Mouse (Mus musculus) forebrain, embryonic 16.5 days (tissue): ENCODE data around the gene Banp. TPM values are rescaled to one million over a fixed set of nuclear protein-coding genes. Genes with fewer than 3 reads are reported as not detected.

ENCODE experiments used
- ATAC-seq: fragments of 200-750 bp; cut with Nextera tagmentation; 2 replicates; pipeline ENCODE4 v1.8.0; 2017; ENCODE audit warnings: mild to moderate bottlenecking, moderate library complexity
- H3K27ac ChIP-seq: fragments of 300-500 bp; sonication (generic); 2 replicates; pipeline ENCODE4 v1.5.1; 2014; ENCODE audit warnings: low read length, control low read depth
- H3K27me3 ChIP-seq: fragments of 300-500 bp; sonication (generic); replicated peaks from 2 replicates; pipeline ENCODE4 v1.6.1; 2014; ENCODE audit warnings: low read length; ENCODE audit not compliant: control insufficient read depth, insufficient read depth
- H3K36me3 ChIP-seq: fragments of 300-500 bp; sonication (generic); 2 replicates; pipeline ENCODE4 v1.6.1; 2014; ENCODE audit not compliant: control insufficient read depth, insufficient read depth
- H3K4me1 ChIP-seq: fragments of 300-500 bp; sonication (generic); replicated peaks from 2 replicates; pipeline ENCODE4 v1.6.1; 2014; ENCODE audit warnings: low read length; ENCODE audit not compliant: control insufficient read depth, insufficient read depth
- H3K4me2 ChIP-seq: fragments of 300-500 bp; sonication (generic); 2 replicates; pipeline ENCODE4 v1.6.1; 2014; ENCODE audit warnings: mild to moderate bottlenecking, low read length, control low read depth
- H3K4me3 ChIP-seq: fragments of 300-500 bp; sonication (generic); replicated peaks from 2 replicates; pipeline ENCODE4 v1.5.1; 2014; ENCODE audit warnings: mild to moderate bottlenecking, low read length, control low read depth
- H3K9ac ChIP-seq: fragments of 300-500 bp; sonication (generic); replicated peaks from 2 replicates; pipeline ENCODE4 v1.6.1; 2014; ENCODE audit warnings: low read depth, low read length, control low read depth
- H3K9me3 ChIP-seq: fragments of 300-500 bp; sonication (generic); 2 replicates; pipeline ENCODE4 v1.6.1; 2016; ENCODE audit warnings: low read length; ENCODE audit not compliant: control insufficient read depth
- WGBS: fragments of 180-500 bp; shearing (Covaris S2); extraction: QIAGEN DNeasy Blood & Tissue Kit; methylation state at CpG from one replicate; pipeline ENCODE4 v1.1.7; 2014; 5-methylcytosine and 5-hydroxymethylcytosine counted together
- polyA plus RNA-seq: library from polyadenylated mRNA; unstranded; fragments of >200 nt; fragmentation: Nextera tagmentation; extraction: Ambion mirVana; gene quantifications from 2 replicates; pipeline ENCODE4 v1.2.1, GENCODE M21; 2015

Banp gene
- polyA plus RNA-seq, 1 experiment from 2014 or later: 68.4 TPM

DNA sequence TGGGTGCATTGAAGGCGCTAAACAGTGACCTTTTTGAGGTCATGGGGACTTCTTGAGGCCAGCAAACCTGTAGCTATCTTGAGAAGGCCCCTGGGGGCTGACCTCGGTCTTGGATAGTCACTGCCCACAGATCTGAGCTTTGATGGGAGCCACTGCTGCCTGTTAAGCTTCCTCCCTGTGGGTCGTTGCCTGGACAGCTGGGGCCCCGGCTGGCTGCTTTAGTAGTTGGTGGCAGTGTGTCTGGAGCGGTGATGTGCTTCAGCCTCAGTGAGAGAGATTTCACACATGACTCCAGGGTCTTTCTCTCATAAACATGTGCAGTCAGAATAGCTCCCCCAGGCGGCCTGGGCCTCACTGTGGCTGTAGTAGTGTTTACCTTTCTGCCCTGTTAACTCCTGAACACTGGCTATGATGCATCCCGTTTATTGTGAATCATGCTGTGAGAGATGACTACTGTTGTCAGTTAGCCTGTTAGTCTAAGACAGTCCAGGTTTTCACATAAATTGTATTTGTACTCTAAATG lies 61.6 kb downstream of the Banp start:
- H3K4me1 ChIP-seq: peaks cover 9% of the 10 kb centered on the region
- H3K9ac ChIP-seq: no peak overlapping the region
- H3K27me3 ChIP-seq: no peaks in the 10 kb centered on the region
- peaks cover 7% of the 10 kb centered on the region for H3K36me3 ChIP-seq
- H3K9me3 ChIP-seq: no peaks in the 10 kb centered on the region
- H3K4me2 ChIP-seq: no peak overlapping the region
- ATAC-seq: no peak
- 64% methylated on average over 7 of the region's 7 CpGs for WGBS
- no peak overlapping the region for H3K27ac ChIP-seq
- no peak overlapping the region for H3K4me3 ChIP-seq

DNA sequence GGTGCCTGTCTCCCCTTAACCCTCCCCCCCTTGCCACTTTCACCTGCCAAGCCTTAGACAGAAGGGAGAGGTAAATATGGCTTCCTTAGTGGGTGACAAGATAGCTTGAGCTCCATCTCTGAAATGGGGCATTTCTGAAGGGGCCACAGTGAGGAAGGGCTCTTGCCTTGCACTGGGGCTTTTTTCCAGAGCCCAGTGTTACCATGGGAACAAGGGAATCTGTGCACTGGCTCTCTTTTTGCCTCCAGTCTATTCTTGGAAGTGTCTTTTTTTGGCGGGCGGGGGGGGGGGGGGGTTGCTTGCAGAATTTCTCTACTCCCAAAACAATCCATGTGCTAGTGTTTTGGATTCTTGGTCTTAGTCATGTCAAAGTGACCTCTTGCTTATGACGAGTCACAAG lies 65.1 kb downstream of the Banp start:
- ATAC-seq: no peak
- Histone ChIP-seq H3K36me3 (no peaks in the 10 kb centered on the region), H3K9me3 (no peaks in the 10 kb centered on the region), H3K4me3 (no peak overlapping the region), H3K4me2 (no peak overlapping the region), H3K27me3 (no peaks in the 10 kb centered on the region), H3K4me1 (peaks cover 8% of the 10 kb centered on the region), H3K27ac (no peak overlapping the region), H3K9ac (no peak overlapping the region)
- 68% methylated on average over 3 of the region's 3 CpGs for WGBS

DNA sequence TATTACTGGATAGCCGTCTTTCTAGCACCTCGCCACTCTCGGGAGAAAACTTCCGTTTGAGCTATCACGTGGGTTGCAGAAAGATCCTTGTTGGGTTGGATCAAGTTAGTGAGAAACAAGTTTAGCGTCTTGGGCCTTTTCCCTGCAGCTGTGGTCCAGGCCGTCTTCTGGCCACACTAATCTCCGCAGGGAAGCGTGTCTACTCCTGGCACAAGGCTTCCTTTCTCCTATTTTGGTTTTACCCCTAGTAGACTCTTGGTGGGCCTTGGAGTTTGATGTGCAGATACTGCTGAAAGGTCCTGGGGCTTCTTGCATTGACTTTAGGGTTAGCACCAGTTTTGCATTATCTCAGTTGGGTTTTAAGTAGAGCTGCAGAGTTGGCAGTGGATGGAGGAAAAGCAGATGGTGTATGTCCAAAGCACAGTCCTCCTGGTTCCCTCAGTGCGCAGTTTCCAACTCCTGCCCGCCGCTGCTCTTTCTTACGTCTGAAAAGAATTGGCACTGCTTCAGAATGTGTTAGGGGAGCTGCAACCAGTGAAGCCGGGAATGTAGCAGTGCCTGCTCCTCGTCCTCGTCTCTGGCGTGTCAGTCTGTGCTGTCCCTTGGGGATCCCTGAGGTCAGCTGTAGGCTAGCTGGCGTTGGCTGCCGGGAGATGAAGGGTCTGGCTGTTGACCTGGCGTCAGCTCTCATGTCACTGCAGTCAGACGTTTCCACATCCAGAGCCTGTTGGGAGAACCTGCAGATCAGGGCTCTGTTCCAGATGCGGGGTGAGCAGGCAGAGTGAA lies 68.7 kb downstream of the Banp start:
- WGBS: 74% methylated on average over 22 of the region's 22 CpGs
- no peaks in the 10 kb centered on the region for H3K36me3 ChIP-seq
- no peak overlapping the region for H3K4me3 ChIP-seq
- no peak overlapping the region for H3K4me2 ChIP-seq
- no peaks in the 10 kb centered on the region for H3K27me3 ChIP-seq
- no peak overlapping the region for H3K9ac ChIP-seq
- no peak overlapping the region for H3K27ac ChIP-seq
- no peaks in the 10 kb centered on the region for H3K9me3 ChIP-seq
- no peak; the same call in 1 of the 2 replicates for ATAC-seq
- H3K4me1 ChIP-seq: peaks cover 16% of the 10 kb centered on the region

DNA sequence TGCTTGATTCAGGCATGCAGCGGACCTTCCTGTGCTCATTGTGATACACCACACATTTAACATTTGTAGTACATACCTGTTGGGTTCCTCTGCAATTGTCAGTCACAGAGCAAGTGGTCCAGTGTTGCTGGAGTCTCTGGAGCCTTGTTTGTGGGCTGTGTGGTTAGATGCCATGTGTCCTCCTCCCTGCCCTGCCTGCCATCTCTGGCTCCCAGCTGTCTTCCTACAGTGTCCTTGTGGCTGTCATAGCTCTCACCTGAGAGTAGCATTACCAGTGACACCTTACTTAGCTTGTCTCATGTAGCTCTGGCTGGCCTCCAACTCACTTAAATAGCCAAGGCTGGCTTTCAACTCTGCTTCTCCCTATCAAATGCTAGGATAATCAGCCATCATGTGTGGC lies 69.6 kb downstream of the Banp start:
- peaks cover 16% of the 10 kb centered on the region for H3K4me1 ChIP-seq
- WGBS: 96% methylated on average over 1 of the region's 1 CpGs
- no peak overlapping the region for H3K4me2 ChIP-seq
- no peak overlapping the region for H3K9ac ChIP-seq
- H3K27me3 ChIP-seq: no peaks in the 10 kb centered on the region
- no peak overlapping the region for H3K27ac ChIP-seq
- no peaks in the 10 kb centered on the region for H3K36me3 ChIP-seq
- no peak overlapping the region for H3K4me3 ChIP-seq
- ATAC-seq: no peak
- H3K9me3 ChIP-seq: no peaks in the 10 kb centered on the region

DNA sequence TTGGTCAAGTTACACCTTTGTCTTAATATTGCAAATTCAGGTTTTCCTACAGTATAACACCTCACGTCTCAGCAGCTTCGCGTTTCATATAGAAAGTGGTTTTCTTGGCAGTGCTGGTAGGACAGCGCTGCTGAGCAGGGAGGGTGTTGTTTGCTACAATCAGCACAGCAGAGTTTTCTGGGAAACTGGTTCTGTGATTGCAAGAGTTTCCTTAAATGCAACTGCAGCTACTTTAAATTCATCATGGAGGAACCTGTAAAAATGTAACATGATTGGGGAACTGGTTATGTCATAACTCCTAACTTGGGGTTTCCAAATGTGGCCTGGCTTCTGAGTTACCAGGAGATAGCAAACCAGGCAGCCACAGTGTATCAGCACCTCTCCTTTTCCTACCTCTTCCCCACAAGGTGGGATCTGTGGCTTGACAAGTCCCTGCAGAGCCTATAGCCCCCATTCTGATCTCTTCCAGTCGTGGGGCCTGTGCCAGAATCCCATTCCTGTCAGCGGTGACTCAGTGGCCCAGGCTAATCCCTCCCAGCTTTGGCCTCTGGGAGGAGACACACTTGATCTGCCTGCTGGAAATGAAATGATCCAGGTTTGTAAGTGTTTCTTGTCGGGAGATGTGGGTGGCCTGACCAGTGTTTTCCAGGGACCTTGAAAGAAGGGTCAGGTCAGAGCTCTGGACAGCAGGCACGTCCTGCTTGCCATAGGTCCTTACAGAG lies 70.7 kb downstream of the Banp start:
- H3K36me3 ChIP-seq: peaks cover 3% of the 10 kb centered on the region; the same call in 1 of the 2 replicates
- H3K4me1 ChIP-seq: peaks cover 13% of the 10 kb centered on the region
- H3K9ac ChIP-seq: no peak overlapping the region
- H3K4me3 ChIP-seq: no peak overlapping the region
- no peak overlapping the region for H3K4me2 ChIP-seq
- WGBS: 82% methylated on average over 8 of the region's 8 CpGs
- no peaks in the 10 kb centered on the region for H3K27me3 ChIP-seq
- no peak overlapping the region for H3K27ac ChIP-seq
- no peak for ATAC-seq
- no peaks in the 10 kb centered on the region for H3K9me3 ChIP-seq

DNA sequence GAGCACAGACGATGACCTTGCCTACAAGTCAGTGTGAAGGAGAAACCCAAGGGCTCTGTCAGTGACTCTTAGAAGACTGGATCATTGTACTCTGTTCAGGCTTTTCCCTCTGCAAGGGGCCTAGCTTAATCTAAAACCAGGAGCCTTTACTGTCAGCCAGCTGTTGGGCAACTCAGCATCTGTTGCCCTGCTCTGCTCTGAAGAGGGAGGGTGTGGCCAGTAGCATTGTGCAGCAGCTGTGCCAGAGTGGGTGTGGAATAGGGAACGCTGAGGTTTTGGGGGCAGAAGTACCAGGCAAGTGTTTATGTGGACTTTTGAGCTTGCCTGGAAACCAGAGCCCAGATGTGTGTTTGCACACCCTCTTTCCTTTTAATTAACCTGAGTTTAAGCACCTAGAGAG lies 72.2 kb downstream of the Banp start:
- Histone ChIP-seq H3K36me3 (peaks cover 8% of the 10 kb centered on the region), H3K27me3 (no peaks in the 10 kb centered on the region), H3K4me1 (peaks cover 13% of the 10 kb centered on the region), H3K4me3 (no peak overlapping the region), H3K27ac (no peak overlapping the region), H3K9ac (no peak overlapping the region), H3K9me3 (no peaks in the 10 kb centered on the region), H3K4me2 (no peak overlapping the region)
- no peak for ATAC-seq
- WGBS: 85% methylated on average over 2 of the region's 2 CpGs

DNA sequence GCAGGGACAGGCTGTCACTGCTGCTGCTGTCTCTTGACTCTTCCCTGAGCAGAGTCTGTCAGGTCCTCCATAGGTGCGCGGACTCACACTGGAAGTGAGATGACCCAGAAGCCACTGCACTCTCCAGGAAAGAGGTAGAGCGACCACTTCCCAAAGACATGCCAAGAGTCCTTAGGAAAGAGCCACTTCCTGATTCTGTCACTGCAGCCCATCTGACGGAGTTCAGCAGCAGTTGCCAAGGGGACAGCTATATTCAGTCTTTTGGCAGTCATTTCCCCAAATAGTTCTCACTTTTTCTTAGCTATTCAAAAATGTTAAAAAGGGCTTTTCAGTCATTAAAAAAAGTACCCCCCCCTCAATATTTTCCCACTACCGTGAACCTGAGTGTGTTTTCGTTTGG lies 72.7 kb downstream of the Banp start:
- 60% methylated on average over 6 of the region's 6 CpGs for WGBS
- Histone ChIP-seq H3K4me1 (peaks cover 13% of the 10 kb centered on the region), H3K36me3 (peaks cover 8% of the 10 kb centered on the region), H3K27ac (no peak overlapping the region), H3K4me2 (no peak overlapping the region), H3K9me3 (no peaks in the 10 kb centered on the region), H3K27me3 (no peaks in the 10 kb centered on the region), H3K9ac (no peak overlapping the region), H3K4me3 (no peak overlapping the region)
- peak; percentile 10; the same call in 1 of the 2 replicates for ATAC-seq

DNA sequence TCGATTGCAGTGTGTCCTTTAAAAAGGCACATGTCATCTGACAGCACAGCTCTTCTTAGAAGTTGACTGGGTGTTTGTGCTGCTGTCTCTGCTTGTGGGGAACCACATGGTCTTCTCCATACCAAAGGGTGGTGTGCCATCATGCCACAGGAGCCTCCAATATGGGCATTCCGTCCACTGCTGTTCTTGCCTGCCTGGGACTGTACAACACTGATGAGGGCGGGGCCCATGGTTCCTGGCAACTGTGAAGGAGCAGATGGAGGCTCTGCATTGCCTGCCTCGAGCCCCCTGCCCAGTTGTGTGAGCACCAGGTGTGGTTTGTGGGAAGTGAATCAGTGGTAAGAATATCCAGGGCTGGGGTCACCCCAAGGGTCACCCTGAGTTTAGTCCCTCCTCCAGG lies 73.2 kb downstream of the Banp start:
- peaks cover 13% of the 10 kb centered on the region for H3K4me1 ChIP-seq
- H3K4me3 ChIP-seq: no peak overlapping the region
- H3K9me3 ChIP-seq: no peaks in the 10 kb centered on the region
- H3K27ac ChIP-seq: no peak overlapping the region
- H3K36me3 ChIP-seq: peaks cover 8% of the 10 kb centered on the region
- ATAC-seq: peak; percentile 38; the same call in 1 of the 2 replicates
- no peak overlapping the region for H3K4me2 ChIP-seq
- 44% methylated on average over 4 of the region's 4 CpGs for WGBS
- H3K9ac ChIP-seq: no peak overlapping the region
- no peaks in the 10 kb centered on the region for H3K27me3 ChIP-seq

DNA sequence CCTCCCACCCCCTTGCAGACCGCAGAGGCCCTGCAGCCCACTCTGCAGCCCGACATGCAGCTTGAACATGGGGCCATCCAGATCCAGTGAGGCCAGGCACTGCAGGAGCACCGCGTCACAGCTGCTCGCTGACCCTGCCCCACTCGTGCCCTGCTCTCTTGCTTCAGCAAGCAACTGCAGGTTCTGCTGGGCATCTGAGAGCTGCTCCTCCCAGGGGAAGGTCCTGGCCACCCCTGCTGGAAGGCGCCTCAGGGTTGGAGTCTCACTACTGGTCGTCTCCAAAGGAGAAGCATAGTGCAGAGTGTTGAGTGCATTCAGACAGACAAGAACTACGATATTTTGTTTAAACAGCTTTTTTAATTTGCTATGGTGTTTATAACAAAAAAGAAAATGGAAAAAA lies 76.0 kb downstream of the Banp start:
- peaks cover 8% of the 10 kb centered on the region for H3K36me3 ChIP-seq
- 92% methylated on average over 9 of the region's 9 CpGs for WGBS

More for the DNA sequence above, 76.0 kb downstream of the Banp start:
- Histone ChIP-seq H3K27ac (no peak overlapping the region), H3K9me3 (no peaks in the 10 kb centered on the region), H3K4me1 (peaks cover 8% of the 10 kb centered on the region), H3K9ac (no peak overlapping the region), H3K4me3 (no peak overlapping the region), H3K27me3 (no peaks in the 10 kb centered on the region), H3K4me2 (no peak overlapping the region)
- no peak for ATAC-seq
